Mouse (Mus musculus) c-Kit-positive CD71-positive TER-119-negative erythroid progenitor cells, embryonic 14.5 days (primary cell): ENCODE data around the gene Rnf38.

ENCODE experiments used
- DNase-seq: peaks from one replicate; pipeline ENCODE4 v3.0.0-alpha.2; 2013; ENCODE audit warnings: low read depth

Rnf38 gene

DNA sequence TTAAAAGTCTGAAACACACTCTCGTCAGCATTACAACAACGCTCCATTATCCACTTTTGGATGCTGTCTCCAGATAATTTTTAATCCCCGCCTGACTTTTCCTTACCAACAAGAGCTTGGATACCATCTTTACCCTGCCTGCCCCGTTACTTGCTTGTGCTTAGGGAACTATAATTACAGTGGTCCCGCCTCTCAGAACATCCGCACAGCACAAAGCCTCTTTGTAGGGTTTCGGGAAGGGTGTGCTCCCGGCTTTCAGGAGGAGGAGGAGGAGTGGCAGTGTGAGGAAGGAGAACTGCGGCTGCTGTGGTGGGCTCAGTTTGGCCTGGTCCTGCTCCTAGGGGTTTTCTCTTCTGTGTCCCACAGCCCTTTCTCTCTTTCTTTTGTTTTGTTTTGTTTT is 9.4 kb downstream of the Rnf38 start:
- DNase-seq = no peak

DNA sequence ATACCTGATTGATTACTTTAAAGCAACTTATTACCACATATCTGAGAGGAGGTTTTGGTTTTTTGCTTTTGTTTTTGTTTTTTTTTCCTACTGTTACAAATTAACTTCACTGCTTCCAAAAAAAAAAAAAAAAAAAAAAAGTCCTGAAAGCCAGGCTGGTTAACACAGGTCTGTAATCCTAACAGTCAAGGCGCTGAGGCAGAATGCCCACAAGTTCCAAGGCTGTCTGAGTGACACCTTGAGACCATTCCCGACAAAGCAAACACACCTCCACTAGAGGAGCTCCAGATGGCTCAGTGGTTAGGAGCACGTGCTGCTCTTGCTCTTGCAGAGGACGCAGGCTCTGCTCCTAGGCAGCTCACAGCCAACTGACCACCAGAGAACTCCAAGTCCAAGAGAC is 10.1 kb downstream of the Rnf38 start:
- DNase-seq = no peak

DNA sequence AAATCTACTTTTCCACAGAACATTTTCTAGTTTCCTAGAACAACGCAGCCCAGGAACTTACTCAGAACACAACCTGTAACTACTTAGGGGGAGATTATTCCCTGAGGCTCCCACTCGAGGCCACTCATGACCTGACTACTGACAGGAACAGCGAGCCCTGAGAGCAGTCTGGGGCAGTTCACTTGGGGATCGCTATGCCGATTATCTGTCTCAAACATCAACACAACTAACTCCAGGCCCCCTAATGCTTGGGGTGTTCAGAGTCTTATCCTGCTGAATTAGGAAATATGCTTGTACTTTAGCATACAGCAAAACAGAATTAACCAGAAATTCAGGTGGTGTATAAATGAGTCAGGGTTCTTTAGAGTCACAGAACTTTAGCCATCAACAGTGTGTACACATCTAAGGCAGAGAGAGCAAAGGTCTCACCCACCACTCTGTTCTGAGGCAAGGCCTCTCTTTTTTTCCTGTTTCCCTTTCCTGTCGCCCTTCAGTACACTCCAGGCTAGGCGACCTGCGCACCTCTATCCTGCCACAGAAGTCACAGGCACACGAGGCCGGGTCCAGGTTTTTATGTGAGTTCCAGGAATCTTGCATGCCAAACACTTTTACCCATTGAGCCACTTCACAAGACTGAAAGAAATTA is 16.7 kb downstream of the Rnf38 start:
- no peak for DNase-seq

DNA sequence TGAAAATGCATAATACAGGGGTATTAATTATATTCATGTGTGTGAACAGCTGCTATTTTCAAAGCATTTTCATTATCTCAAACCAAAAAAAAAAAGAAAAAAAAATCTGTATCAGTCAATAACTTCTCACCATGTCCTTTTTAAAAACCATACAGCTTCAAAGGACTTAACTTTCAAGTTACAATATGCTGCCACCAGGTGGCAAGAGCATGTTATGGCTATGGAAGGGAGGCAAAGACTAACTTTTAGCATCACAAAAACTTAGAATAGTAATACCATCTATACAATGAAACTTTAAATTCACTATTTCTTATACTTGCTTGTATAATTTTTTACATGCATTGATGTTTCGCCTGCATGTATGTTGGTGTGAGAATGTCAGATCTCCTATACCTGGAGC is 33.6 kb downstream of the Rnf38 start:
- peak; percentile 16 for DNase-seq

DNA sequence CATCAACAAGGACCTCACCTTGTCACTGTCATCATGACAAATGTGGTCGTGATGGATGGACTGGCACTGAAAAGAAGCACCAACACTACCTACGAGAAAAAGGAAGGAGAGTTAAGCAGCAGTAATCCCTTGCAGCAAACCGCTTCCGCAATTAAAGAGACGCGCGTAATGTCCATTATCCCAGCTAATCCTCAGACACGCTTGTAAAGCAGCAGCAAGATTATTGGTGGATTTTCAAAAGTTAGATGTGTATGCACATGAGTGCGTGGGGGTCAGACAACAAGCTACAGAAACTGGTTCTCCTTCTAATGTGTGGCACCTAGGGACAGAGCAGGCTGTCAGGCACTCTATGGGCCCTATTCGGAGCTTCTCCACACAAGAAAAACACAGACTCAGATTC is 46.2 kb downstream of the Rnf38 start:
- DNase-seq = no peak

DNA sequence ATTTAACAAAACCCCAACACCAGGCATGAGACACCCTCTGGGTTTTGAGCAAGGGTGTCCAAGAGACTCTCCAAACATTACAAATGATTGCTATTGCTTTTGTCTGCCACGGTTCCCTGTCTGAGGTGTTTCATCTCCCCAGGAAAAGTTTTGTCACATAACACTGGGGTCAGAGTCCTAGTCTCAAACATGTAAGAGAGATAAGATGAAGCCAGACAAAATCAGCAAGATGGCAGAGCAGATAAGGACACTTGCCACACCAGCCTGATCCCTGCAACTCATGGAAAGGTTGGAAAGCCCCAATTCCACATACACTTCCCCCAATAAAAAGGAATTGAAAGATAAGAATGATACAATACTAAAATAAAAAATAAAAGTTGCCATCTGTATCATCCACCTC is 49.7 kb downstream of the Rnf38 start:
- no peak for DNase-seq

DNA sequence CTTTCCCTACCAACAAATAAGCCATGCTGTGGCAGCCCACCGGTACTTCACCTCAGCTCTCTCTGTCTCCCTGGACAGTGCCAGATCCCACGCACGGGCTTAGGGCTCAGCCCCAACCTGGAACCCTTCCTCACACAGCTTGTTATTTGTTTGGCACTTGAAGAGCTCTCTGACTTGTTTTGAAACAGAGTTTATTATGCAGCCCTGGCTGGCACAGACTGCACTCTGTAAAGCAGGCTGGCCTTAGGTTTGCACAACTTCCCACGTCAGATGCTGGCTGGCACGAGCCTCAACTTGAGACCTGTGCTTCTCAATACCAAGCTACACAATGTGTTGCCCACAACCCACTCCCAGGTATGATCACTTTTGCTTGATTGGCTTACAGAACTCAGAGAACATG is 53.8 kb downstream of the Rnf38 start:
- DNase-seq = no peak

DNA sequence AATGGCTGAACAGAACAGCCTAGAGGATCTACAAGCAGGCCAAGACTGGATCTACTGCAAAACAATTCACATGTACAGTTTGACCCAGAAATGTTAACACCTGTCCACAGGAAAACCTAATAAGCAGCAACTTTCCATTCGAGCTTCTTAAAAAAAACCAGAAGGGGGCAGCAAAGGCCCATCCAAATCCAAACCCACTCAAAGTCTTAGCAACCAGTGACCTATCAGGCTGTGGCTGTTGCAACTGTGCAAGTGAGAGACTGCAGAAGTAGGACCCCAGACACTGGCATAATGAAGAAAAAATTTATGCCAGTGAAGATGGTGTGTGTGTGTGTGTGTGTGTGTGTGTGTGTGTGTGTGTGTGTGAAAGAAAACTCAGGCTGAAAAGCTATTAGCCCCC is 60.4 kb downstream of the Rnf38 start:
- DNase-seq = peak; percentile 68

DNA sequence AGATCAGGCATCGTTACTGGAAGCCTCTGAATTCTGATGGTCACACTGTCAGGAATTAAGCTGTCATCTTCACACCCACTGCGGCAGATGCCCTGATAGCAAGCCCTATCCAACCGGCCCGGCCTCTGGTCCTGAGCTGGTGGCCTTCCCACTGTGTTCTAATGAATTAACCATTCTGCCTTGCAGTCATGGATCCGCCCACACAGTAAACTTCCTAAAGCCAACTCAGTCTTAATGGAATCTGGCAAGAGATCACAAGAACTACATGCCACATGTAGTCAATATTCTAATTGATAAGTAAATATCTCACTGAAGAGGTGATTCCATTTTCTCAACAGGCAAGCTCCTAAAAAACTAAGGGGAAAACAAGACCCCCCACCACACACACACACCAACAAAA is 60.9 kb downstream of the Rnf38 start:
- no peak for DNase-seq

DNA sequence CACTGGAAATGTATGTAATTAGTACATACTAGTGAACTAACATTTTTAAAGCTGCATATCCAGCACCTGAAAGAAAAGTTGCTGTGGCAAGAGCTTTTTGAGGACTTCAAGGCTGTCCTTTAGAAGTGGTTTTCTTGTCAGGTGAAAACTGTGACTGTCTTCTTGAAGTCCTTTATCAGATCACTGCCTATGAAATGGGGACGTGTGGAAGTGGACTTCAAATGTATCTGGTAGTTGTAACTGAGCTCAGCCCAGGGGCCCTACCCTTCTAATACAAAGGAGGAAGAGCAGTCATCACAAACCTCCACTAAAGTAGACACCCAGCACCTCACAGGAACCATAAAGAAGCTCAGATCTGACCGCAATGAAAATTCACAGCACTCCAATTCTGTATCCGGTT is 63.7 kb downstream of the Rnf38 start:
- DNase-seq = no peak

DNA sequence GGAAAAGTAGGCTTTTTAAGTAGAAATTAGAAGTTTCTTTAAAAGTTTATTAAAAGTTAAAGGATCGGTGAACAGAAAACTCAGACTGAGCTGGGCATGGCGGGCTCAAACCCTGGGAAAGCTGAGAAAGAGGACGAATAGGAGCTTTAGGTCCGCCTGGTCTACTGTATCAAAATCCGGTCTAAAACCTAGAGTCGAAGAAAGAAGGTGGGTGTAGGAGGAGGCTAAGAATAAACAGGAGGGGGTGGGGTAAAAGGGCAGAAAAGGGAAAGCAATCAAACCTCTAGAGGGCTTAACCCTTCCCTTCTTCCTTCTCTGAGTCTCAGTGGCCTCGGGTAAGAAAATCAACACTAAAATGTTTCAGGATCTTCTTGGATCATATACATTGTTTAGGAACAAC is 64.8 kb downstream of the Rnf38 start:
- DNase-seq = no peak

DNA sequence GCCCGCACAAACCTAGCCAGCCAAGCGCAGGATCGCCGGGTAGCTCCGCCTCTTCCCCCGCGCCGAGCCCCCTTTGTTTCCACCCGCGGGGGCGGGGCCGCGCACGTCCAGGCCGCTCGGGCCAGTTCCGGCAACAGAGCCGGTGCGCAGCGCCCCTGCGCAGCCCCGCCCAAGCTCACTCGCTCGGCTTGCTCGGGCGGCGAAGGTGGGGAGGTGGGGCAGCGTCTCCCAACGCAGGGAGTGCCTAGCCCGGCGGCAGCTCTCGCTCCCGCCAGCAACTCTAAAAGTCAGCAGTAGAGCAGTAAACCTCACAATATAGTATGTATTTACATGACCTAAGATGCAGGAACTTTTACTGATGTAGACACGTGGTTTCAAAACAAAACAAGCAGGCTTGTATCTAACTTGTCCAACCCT is 65.3 kb downstream of the Rnf38 start:
- DNase-seq = peak; percentile 91

DNA sequence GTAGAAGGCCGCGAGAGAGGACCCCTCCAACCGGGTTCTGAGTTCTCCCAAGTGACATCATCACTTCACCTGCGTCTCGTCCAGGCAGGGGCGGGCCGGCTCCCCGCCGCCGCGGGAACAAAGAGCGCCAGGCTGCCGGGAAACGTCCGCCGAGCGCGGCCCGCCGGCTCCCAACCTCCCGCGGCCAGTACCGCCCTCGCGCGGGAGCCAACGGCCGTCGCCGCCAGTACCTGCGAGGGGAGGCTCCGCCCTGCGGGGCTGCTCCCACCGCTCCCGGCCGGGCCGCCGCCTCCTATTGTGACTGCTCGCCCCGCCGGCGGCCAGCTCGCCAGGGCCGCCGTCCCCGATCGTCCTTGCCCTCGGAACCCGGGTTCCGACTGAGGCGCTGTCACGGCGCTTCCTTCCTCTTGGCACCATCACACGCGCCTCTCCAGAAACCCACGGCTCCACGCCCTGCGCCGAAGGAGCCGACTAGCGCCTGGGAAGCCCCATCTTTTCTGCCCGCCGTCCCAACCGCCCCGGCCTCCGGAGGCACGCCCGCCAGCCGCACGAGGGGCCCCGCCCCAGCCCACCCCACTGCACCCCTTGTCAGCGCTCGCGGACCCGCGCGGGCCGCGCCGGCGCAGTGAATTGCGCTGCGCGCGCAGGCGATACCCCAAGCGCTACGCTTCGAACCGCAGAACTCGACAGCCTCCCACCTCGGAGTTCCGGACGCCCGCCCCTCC is 66.0 kb downstream of the Rnf38 start:
- peak; percentile 80 for DNase-seq

DNA sequence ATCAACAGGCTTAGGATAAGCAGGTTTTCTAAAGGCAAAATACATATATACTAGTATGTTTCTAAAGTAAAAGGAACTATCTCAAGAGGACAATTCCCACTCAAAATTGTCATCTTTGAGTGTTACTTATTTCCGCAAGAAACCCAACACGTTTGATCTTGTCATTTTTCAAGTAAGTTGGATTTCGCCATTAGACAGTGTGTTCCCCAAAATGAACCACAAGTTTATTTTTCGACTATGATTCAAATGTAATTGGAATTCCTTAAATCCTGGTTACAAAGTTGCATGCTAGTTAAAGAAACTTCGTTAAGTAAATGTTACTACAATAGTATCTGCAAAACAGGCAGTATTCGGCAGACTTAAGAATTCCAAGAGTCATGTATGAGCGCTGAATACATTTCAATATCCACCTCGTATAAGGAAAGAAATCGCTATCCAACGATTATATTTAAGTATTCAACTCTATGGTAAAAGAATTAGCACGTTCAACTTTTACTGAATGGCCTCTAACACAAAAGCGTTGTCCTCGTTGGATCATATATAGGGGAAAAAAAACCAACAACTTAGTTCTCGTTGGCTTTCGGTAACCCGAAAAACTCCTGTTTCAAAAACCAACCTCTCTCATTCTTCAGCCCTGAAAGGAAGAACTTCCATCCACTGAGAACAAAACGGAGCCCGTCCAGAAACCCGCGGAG is 66.7 kb downstream of the Rnf38 start:
- no peak for DNase-seq

DNA sequence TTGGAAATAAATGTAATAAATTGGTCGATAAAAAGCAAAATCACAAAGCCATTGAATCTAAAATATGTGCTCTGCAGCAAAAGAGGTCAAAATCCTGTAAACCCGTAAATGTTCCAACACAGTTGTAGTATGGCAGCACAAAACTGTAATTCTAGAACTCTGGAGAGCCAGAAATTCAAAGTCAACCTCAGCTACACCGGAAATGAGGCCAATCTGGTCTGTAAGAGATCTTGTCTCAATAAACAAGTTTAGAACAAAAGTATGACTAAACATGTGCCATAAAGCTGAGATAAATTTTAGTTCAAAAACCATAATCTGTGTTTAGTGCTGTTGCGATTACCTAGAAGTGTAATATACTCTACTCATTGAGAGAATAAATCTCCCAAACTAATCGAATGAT is 69.0 kb downstream of the Rnf38 start:
- DNase-seq = no peak

DNA sequence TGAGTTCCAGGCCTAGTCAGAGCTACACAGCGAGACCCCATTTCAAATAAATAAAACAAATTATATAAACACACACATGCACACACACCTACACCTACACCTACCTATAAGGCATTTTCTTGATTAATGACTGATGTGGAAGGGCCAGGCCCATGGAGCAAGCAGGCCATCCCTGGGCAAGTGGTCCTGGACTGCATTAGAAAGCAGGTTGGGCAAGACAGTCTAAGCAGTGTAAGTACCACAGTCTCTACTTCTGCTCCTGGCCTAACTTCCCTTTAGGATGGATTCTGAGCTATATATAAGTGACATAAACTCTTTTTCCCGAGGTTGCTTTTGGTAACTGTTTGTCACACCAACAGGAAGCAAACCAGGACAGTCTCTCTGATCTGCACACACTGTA is 70.6 kb downstream of the Rnf38 start:
- no peak for DNase-seq

DNA sequence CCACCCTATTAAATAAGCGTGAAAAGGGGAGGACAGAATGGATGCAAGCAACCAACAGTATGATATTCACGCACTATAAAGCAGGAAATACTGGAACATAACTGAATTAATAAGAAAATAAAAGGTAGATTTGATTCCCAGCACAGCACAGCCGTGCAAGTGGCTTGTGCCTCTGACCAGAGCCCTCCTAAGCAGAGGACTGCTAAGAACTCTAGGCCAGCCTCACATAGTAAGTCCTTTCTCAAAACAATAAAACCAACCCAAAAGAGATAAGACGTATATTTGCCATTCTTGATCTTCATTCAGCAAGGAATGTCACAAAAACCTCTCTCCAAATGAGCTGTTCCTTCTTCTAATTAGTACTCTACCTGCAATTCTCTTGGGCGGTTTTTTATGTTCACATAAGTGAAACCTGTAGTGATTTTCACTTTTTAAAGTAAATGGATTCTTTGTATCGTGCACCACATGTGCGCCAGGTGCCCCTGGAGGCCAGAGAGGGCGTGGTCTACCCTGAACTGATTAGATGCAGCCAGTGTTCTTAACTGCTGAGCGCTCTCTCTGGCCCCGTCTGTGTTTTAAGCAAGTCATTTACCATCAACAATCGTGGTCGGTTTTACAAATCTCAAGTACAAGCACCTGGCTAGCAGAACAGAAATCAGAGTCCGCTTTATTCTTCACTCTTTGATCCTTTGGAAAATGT is 72.4 kb downstream of the Rnf38 start:
- peak; percentile 50 for DNase-seq

DNA sequence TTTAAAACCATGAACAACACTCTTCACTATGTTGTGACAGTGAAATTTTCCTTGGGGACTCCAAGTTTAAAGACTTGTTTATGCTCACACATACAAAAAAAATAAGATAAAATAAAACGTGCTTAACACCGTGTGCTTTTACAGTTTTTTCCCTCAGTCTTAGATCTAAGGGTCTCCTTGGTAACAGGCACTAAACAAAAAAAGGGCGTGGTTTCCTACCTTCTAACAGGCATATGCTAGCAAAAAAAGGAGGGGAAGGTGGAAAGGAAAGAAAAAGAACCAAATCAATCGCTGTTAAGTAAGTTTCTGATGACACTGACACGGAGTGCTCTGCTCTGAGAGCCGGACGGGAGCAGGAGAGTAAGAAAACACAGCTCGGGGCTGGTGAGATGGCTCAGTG is 73.8 kb downstream of the Rnf38 start:
- DNase-seq = no peak

DNA sequence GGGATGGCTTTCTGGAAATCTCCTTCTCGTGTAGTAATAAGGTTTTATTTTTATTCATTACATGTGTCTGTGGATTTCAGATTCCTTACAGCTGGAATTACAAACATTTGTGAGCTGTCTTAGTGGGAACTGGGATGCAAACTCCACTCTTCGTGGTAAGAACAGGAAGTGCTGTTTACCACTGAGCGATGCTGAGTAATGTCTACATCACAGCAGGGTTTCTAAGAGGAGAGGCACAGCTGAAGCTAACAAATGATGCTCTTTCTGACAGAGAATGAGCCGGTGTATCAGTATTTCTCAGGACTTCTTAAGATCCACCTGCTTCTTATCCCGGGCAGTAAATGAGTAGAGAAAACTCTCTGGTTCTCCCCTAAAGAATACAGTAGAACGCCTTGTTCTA is 77.1 kb downstream of the Rnf38 start:
- no peak for DNase-seq

DNA sequence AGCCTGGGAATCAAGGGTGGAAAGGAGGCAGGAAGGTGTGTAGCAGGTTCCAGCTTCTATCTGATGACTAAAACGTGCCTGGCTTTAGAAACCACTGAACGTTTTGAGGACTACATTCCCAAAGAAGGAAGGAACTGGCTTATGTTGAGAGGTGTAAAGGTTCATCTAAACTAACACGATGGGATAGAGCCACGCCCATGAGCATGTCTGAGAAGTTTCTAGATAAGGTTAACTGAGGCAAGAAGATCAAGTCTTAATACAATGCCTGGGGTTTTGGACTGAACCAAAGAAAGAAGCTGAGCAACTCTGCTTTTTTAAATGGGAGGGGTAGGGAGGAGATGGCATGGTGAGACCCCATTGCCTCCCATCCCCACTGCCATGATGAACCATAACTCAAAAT is 78.7 kb downstream of the Rnf38 start:
- DNase-seq = peak; percentile 40

DNA sequence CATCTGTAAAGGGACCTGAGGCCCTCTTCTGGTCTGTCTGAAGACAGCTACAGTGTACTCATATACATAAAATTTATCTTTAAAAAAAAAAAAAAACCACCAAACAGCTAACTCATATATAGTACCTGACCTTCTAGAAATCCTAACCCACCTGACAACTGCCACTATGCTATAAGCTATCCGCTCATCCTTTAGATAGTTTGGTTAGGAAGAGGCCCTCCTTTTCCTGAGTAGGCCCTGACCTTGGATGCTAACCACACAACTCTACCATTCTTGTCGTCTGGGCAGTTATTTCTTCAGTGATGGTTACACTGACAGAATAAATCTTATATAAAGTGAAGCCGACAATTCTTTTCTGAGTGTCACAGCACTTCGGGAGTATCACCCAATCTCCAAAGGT is 80.7 kb downstream of the Rnf38 start:
- DNase-seq = no peak

DNA sequence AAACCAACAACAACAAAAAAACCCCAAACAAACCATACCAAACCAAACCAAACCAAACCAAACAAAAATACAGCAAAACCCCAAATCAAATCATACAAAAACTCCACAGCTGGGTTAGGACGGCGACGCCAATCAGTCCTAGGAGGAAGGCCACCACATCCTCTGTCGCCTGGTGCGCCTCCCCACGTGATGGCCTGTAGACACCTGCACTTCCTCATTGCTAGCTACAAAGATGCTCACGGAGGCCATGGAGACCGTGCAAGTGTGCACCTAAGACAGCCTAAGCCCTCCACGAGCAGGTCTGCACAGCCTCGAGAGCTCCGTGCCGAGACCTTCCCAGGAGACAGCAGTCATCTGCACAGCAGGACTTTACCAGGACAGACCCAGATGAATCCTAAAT is 106.8 kb downstream of the Rnf38 start:
- DNase-seq = no peak
